Mouse (Mus musculus) subcutaneous adipose tissue, adult 2 months (tissue): ENCODE results near the gene Aasdhppt. TPM values are rescaled to one million over a fixed set of nuclear protein-coding genes. Genes with fewer than 3 reads are reported as not detected.

Source experiments
- polyA plus RNA-seq: library from polyadenylated mRNA; depleted of rRNA; stranded (reverse); fragments of >200 nt; gene quantifications from 2 replicates; pipeline ENCODE4 v1.2.3, GENCODE M21; 2012; ENCODE audit warnings: low replicate concordance; rRNA removed

Aasdhppt gene
- 3.7 and 5.1 TPM in 2 replicates for polyA plus RNA-seq

DNA sequence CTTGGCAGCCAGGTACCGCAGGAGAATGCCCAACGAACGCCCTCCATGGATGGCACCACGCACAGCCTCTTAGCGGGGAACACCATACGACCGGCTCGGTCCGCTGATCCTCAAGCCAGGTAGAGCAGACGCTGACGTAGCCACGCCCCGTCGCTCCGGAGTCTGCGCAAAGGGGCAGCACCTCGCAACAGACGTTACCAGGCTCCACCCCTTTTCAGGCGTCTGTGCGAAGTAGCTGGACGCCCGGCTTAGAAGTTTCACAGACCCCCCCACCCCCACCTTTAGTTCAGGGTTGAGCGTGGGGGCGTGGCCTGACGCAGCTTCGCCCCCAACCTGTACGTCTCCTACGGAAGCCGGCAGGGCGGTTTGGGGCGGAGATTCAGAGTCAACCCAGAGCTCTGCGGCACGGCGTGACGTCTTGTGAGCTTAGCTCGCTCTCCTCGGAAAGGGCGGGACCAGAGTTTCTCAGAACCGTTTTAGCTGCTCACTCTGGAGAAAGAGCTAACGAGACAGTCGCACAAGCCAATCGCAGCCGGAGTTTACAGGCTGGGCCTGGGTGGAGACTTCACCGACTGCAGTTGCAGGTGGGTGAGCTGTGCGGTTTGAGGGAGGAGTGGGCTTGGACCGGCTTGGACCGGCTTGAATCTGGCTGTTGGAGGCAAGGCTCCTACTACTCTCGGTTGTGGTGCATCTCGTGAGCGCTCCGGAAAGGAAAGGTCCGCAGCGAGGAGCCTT is at the start of gene Aasdhppt, which contains the start of gene Kbtbd3:
Gene Aasdhppt, minus strand, starts transcription at position 121 of the 735 bp plus-strand sequence.
Gene Kbtbd3, plus strand, starts transcription at position 483 of the 735 bp plus-strand sequence.

Other genes starting within 250 kb of the Aasdhppt start
- gene Kbtbd3, start 362 bp upstream of the Aasdhppt start, polyA plus RNA-seq = 0.66 and 0.89 TPM in 2 replicates
- gene Msantd4, start 67.1 kb upstream of the Aasdhppt start, polyA plus RNA-seq = 5.0 and 7.8 TPM in 2 replicates